Mouse (Mus musculus): Measurements from ENCODE around the gene Rbm6.

Rbm6 gene

DNA sequence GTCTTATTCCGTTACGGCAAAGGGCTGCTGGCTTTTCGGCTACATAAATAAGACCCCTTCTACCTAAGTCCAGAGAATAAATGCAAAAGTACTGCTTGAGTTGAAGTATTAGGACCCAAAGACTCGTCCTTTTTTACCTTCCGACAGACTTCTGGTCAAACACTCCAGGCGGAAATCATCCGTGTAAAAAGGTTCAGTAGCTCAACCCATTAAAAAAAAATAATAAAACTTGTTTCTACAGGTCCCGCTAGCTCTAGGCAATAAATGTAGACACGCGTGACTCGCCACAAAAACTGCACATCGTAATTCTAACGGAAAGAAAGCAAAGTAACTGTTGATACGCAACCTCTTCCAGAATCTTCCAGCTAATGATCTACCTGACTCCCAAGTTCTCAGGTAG lies at the start of gene Rbm6:
TSS of gene Rbm6 (minus strand) at position 101 of the 400 bp plus-strand sequence.
- DNase-seq (ENCODE audit: low spot score in 2 of 2): no peak

DNA sequence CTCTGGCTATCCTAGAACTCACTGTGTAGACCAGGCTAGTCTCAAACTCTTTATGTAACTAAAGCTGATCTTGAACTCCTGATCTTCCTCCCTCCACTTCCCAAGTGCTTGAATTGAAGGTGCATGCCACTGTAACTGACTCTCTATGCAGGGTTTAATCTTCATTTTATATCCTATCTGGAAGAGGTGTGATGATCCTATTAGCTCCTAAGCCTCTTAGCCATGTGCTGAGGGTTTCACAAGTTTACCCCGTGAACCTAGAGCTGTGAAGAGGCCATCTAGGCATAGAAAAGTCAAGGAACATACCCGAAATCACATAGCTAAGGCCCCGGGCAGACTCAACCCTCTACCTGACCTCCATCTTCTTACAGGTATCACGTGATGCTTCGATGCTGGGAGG lies 46.4 kb upstream of the Rbm6 start:
- DNase-seq (ENCODE audit: low spot score in 2 of 2): no peak

DNA sequence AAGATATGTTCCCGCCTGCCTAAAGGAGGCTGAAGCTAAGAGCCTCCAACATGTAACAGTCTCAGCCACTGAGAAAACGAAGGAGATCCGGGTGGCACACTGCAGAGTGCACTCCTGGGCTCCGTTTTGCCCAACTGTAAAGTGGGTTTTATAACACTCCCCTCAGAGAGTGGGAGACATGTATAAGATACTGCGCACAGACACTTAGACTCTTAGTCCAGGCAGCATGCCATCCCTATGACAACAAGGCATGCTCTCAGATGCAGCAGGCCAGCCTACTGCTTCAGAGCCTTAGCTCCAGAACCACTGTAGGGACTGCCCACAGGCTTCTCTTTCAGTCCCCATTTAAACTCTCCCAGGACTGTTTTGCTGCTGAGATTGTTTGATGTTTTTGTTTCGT lies 45.8 kb upstream of the Rbm6 start:
- no peak for DNase-seq (ENCODE audit: low spot score in 2 of 2)

DNA sequence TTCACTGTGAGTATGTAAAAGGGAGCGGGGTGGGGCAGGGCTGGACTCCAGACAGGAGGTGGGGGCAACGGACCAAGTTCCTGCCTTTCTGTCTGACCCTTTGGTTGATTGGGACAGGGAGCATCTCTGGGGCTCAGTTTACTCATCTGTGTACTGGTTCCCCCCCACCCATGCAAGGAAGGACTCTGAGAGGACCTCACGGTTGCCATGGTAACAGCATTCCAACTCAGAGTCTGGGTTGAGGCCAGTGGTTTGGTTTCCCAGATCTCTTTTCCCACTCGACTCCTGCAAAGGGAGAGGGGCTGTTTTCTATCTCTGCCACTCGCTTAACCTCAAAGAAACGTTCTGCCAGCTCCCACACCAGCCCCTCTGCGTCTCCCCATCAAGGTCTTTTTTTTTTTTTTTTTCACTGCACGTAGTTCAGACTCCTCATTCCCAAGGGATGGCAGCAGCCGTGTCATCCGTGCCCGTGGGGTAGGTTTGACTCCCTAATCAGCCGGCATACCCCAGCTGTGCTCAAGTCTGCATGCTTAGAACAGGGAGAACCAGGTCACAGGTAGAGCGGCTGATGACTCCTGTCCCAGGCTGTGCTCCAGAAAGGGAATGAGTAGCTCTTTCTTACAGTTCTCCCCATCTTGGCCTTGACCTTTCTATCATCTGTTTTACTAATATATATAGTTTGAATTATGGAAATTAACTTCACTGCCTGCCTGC lies 45.0 kb upstream of the Rbm6 start:
- no peak for DNase-seq (ENCODE audit: low spot score in 2 of 2)

DNA sequence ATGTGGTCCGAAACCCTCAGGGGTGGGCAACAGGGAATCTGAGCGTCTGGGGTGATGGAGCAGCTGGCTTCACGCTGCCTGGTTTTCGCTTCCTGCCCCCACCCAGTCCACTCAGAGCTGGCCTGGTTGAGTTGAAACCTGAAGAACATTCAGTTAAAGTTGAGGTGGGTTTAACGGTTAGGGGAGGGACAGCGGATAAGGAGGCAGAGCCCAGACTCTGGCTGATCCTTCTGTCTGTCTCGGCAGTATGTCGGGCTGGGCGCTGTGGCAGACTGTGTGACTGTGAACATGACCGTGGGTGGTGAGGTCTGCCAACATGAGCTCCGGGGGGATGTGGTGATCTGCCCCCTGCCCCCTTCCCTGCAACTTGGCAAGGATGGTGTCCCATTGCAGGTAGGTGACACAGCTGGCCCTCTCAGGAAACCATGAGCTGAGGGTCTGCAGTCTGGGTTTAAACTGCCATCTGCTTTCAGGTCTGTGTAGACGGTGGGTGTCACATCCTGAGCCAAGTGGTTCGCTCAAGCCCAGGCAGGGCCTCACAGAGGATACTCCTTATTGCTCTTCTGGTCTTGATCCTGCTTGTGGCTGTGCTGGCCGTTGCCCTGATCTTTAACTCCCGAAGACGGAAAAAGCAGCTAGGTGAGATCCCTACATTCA lies 41.9 kb upstream of the Rbm6 start:
- no peak for DNase-seq (ENCODE audit: low spot score in 2 of 2)

DNA sequence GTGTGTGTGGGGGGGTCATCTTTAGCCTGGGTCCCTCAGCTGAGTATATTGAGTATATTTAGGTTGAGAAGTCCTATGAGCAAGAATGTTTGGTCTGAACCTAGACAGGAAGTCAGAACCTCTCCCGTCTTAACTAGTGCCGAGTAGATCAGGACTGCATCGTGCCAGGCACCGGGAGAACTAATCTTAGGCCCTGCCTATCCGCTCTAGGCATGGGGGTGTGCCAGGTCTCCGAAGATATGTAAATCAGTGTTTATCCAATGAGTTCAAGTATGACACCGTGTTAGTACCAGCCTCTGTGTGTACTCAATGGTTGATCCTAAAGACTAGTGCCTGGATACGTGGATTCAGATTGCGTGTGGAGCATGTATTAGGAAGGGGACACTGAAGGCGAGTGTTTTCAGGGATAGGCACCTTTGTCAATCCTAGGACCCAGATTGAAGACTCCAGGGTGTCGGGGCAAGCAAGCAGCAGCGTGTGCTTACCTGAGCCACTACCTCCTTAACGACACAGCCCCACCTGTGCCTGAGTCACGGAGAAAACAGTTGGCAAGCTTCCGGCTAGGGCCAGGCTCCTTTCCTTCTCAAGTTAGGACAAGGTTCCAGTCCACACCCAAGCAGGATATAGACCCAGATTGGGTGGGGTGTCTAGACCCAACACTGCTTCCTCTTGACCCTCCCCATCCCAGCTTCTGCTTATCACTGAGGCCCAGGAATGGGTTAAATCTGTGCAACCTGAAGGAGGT lies 37.2 kb upstream of the Rbm6 start:
- no peak for DNase-seq (ENCODE audit: low spot score in 2 of 2)

DNA sequence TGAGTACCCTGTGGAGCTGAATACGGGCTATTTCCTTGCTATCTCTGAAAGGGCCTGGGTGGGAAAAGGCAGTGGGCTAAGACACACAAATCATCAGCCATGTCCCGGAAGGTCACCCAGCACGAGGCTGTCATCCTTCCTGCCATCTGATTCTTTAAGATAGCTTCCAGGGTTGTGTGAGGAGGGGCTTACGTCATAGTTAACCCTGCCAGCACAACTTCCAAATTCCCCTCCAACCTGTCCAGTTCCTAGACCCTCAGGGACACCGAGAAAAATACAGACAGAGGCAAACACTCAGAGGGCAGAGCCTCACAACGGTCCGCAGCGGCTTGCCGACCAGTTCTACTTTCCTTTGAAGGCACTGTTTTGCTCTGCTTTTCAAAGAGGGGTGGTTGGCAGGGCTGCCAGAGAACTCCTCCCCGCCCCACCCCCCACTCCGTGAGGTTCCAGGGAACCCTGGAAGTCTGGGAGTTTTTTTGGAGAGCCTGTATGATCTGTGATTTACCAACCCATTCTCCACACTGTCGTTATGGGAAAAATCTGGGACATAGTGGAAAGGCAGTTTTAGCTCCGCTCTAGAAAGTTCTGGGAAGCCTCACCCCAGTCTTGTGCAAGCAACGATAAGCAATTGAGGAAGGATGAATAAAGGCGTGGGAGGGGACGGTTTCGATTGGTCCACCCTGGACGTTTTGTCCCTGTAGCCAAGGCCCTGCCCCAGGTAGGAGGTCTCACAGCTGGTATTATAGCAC lies 35.5 kb upstream of the Rbm6 start:
- no peak for DNase-seq (ENCODE audit: low spot score in 2 of 2)

DNA sequence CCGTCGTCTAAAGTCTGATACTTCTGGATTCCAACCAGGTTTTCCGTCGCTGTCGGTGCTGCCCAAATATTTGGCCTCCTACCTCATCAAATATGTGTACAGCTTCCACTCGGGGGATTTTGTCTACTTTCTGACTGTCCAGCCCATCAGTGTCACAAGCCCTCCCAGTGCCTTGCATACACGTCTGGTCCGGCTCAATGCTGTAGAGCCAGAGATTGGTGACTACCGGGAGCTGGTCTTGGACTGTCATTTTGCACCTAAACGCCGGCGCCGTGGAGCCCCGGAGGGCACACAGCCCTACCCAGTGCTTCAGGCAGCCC lies 34.7 kb upstream of the Rbm6 start:
- no peak for DNase-seq (ENCODE audit: low spot score in 2 of 2)

DNA sequence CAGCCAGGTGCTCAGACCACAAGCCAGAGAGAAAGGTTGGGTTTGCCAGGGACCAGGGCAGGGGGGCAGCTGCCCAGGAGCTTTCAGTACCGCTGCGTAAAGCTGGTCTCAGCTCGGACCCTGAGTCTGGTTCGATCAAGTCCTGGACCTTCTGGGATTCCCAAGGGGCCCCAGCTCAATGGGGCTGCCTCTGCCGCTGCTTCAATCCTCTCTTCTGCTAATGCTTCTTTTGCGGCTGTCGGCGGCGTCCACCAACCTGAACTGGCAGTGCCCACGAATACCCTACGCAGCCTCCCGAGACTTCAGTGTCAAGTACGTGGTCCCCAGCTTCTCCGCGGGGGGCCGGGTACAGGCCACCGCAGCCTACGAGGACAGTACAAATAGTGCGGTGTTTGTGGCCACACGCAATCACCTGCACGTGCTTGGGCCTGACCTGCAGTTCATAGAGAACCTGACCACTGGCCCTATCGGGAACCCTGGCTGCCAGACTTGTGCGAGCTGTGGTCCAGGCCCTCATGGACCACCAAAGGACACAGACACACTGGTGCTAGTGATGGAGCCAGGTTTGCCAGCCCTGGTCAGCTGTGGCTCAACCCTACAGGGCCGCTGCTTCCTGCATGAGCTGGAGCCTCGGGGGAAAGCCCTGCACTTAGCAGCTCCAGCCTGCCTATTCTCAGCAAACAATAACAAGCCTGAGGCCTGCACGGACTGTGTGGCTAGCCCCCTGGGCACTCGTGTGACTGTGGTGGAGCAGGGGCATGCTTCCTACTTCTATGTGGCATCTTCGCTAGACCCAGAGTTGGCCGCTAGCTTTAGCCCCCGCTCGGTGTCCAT lies 34.1 kb upstream of the Rbm6 start:
- DNase-seq (ENCODE audit: low spot score in 2 of 2): no peak

DNA sequence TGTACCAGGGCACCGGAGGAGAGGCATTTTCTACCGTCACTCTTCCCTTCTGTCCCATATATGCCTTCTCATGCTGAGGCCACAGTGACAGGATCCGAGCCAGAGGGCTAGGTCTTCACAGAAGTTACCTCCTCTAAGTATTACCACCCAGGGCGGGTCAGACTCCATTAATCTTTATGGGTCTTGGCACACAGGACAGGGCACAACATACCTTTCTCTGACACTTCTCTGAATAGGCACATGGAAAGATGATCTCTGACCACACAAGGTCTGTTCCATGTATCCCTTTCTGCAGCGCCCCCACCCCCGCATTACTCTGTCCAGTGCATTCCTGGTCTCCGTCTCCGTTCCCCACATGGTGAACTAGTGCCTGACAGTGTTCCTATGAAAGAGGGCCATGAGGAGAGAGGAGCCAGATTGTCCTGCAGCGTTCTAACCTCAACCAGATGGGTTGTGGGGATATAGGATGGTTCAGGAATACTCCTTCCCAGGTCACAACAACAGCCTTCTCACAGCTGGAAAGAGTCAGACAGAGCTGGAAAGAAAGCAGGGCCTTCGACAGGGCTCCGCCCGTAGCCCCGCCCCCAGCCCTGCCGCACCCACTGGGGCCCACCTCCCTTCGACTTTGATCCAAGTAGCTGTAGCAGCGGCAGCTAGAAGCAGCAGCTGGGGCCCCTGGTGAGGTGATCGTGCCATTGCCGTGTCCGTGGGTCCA lies 33.4 kb upstream of the Rbm6 start, which contains the start of gene Mst1r:
TSS of gene Mst1r (plus strand) at position 622 of the 715 bp plus-strand sequence.
- no peak for DNase-seq (ENCODE audit: low spot score in 2 of 2)

DNA sequence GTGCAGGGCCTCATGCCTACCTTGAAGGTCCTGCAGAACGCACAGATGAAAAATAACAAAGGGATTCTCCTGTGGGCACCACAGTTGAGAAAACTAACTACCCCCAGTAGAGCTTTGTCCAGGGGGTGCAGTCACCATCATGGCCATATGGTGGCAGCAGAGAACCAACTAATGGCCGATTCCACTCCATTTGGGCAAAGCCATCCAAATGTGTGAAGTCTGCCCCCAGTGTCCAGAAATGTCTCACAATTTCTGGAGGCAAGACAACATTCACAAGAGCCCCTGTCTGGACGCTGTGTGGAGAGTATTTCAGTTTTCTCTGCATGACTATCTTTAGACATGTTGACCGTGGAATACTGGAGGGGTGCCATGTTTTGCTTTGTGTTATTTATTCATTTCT lies 31.7 kb upstream of the Rbm6 start:
- DNase-seq (ENCODE audit: low spot score in 2 of 2): peak; percentile 89 to 92

DNA sequence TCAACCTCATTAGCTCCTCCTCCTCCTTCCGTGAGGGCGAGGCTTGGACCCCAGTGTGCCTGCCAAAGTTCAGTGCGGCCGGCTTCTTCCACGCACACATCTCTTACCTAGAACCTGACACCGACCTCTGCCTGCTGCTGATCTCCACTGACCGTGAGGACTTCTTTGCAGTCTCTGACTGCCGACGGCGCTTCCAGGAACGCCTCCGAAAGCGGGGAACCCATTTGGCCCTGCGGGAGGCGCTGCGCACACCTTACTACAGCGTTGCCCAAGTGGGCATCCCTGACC lies 28.5 kb upstream of the Rbm6 start:
- no peak for DNase-seq (ENCODE audit: low spot score in 2 of 2)

DNA sequence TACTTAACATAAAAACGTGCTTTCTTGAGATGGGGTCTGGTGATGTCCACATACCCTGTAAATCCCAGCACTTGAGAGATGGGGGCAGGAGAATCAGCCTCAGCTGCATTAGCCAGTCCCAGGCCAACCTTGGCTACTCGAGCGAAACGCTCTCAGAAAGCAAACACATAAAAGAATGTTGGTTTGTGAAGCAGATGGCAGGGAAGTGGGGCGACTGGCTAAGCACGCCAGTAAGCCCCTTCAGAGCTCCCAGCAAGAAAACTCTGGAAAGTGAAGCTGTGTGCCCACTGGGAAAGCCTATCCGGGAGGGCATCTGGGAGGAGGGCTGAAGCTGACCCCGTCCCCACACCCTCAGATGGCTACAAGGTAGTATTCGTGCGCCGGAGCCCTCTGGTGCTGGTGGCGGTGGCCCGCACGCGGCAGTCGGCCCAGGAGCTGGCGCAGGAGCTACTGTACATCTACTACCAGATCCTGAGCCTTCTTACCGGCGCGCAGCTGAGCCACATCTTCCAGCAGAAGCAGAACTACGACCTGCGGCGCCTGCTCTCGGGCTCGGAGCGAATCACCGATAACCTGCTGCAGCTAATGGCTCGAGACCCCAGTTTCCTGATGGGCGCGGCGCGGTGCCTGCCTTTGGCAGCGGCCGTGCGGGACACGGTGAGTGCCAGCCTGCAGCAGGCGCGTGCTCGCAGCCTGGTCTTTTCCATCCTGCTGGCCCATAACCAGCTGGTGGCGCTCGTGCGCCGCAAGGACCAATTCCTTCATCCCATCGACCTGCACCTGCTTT lies 28.0 kb upstream of the Rbm6 start:
- DNase-seq (ENCODE audit: low spot score in 2 of 2): peak; percentile 83 to 88

DNA sequence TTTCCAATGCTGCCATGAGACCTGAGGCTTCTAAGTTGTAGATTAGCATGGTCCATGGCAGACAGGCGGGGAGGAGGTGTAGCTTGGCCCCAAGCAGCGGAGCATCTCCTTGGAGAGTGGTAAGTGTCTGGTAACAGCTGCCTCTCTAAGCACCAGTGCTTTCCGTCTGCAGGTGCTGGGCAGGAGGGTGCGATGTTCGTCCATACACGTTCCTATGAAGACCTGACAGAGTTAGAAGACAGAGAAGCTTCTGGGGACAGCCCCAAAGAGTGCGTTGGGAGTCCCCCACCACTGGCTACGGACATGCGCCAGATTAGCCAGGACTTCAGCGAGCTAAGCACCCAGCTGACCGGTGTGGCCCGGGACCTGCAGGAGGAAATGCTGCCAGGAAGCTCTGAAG lies 26.8 kb upstream of the Rbm6 start:
- DNase-seq (ENCODE audit: low spot score in 2 of 2): no peak

DNA sequence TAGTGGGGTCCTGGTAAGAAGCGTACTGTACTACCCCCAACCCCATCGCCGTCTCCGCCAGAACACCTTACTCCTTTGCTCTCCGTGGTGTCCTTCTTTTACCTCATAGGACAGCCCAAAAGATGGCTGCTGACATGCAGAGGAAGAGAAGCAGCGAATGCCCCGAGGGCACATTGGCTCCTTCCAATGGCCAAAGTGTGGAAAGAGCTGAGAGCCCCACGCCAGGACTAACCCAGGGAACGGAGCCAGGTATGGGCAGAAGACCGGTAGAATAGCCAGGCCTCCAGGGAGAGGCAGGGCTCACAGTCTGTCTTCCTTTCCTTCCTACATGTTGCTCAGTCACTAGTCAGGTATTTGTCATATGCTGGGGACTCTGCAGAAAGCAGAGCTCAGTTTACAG lies 25.5 kb upstream of the Rbm6 start:
- DNase-seq (ENCODE audit: low spot score in 2 of 2): no peak

DNA sequence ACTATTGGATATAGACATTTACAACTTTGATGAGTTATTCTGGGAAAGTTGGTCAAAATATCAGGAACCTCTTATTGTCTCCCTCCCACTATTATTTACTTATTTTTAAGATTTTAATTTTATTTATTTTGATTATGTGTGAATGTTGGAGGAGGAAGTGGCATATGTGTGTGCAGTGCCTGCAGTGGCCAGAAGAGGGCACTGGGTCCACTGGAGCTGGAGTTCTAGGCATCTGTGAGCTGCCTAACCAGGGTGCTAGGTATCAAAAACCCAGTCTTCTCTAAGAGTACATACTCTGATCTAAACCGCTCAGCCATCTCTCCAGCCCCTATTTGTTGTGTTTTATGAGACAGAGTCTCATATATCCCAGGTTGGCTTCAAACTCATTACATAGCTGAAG lies 18.0 kb upstream of the Rbm6 start:
- DNase-seq (ENCODE audit: low spot score in 2 of 2): no peak

DNA sequence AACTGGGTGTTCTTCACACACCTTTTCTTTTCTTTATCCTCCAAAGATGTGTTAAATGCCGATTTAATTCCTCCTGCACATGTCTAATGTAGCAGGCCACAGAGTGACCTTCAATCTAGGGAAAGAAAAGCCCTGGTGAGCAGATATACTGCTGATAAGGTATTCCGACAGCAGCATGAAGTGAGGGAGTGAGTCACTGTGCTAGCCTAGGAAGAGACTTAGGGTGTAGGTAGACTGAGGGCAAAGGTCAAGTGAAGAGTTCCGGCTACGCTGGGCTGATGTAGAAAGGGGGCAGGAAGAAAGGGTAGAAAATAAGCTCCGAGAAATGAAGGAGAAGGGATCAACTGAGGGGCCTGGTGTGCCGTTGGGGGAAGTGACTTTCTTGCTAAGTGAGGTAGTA lies 17.2 kb upstream of the Rbm6 start:
- no peak for DNase-seq (ENCODE audit: low spot score in 2 of 2)

DNA sequence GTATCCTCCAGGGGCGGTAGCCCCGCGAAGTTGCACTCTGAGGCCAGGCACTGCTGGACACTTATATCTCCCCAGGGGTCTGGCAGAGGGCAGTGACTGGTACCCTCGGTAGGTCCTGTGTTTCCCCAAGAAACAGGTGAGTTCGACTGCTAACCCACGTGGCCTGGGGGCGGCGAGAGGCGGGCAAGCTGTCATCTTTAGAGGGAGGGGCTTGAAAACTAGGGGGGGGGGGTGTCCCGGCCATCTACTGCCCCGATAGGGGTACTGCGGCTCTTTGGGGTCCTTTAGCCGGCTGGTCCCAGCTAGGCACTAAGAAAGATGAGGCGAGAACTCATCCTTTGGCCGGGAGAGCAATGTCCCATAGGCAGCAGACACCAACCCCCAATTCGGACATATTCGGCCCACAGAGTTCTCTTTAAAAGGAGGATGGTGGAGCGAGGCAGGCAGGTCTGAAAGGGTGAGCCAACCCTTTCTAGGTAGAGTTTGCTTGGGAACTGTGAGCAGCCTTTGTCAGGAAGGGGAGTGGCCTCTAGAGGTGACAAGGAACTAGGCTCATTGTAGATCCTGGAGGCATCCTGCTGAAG lies 15.3 kb upstream of the Rbm6 start:
- no peak for DNase-seq (ENCODE audit: low spot score in 2 of 2)

DNA sequence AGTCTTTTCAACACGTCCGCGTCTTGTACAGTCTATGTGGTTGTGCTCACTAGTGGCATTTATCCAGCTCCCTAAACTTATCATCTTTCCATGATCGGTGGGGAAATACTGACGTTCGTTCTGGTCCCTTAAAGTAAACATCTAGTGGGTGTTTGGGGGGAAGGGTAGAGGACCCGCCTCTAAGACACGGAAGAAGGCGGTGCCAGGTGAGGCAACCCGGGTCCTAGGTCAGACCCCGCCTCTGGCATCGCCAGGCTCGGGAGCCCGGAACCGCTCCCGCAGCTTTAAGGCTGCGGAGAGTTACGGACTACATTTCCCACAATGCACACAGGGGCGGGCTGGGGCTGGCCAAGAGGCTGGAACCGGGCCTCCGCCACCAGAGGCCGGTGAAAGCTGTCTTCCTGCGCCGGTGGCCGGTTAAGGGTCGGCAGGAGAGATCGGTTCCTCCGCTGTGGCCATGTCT lies 14.8 kb upstream of the Rbm6 start, which contains the start of gene Mon1a:
TSS of gene Mon1a (plus strand) at position 348 of the 463 bp plus-strand sequence.
- peak; percentile 89 to 91 for DNase-seq (ENCODE audit: low spot score in 2 of 2)

DNA sequence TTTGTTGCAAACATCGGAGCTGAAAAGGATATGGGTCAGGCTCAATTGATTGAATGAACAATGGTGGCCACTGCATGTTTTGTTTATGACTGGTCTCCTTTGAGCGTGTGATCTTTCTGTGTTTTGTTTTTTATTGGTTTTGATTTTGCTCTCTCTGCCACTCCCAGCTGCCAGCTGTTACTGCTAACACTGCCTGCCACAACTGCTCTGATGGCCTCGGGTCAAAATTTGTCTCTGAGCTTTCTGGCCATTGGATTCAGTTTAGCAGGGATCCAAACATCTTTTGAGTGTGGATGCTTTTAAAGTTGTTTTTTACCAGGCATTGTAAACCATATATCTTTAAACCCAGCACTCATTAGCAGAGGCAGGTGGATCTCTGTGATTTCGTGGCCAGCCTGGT lies 7.4 kb upstream of the Rbm6 start:
- no peak for DNase-seq (ENCODE audit: low spot score in 2 of 2)

All from frontal cortex, postnatal 36 days (tissue).